Mouse (Mus musculus) cerebellum, adult 9-10 months (tissue): ENCODE data around the gene Rab15.
"Not testable (repeated sequence)": the region's sequence is repeated elsewhere in the genome, so short reads cannot be mapped to it uniquely, and the experiment has no call there.

Experiments
- DNase-seq: peaks from one replicate; pipeline ENCODE4 v3.0.0; 2022

Rab15 gene

GRCm38 (mm10) chr12:76818120-76818519 is 4.6 kb downstream of the Rab15 start:
- no peak for DNase-seq

DNA sequence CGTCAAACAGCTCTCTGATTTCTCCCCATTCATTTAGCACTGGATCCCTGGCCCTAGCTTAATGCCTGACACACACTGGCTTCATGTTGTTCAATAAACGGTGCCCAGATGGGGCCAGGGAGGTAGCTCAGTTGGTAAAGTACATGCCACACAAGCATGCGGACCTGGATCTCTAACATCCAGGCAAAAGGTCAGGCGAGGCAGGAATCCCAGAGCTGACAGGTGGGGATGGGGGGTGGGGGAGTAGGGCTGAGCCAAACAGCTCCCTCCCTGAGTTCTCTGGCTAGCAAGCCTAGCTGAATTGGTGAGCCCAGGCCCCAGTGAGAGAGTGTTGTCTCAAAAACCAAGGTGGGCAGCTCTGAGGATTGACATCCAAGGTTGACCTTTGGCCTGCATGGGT is 5.5 kb downstream of the Rab15 start:
- DNase-seq: peak; percentile 69

DNA sequence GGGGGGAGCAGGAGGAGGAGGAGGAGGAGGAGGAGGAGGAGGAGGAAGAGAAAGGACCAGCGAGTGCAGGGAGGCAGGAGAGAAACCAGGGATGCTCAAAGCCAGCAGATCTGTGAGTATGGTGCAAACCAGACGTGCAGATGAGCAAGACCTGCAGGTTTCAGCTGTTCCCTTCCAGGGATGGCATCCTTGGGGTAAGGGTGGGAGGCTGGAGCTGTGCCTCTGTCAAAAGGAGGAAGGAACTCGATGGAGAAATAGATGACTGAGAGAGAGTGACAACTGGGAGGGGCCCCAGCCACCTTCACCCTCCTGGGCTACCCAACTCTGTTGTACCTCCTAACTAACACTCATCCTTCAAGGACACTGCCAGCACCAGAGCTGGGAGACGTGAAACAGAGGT is 6.0 kb downstream of the Rab15 start:
- no peak for DNase-seq

- peak; percentile 73 for DNase-seq
Observed at GRCm38 (mm10) chr12:76814120-76814519, 8.6 kb downstream of the Rab15 start.

DNA sequence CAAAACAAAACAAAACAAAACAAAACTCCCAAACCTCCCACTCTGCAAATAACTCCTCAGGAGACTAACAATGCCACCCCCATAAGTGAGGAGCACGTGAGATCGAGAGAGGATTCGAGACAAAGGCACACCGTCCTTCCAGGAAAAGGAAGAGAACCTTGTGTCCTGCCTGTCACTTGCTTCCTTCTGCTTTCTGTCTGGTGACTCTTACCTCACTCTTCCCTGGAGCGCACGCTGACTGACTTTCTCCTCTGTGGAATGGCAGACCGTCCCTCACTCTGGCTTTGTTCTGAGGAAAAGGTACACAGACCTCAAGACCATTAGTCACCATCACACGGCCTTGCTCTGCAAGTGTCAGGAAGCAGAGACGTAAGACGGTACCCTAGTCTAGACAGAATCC is 9.2 kb downstream of the Rab15 start:
- no peak for DNase-seq

- peak; percentile 83 for DNase-seq
Observed at GRCm38 (mm10) chr12:76811006-76811405, 11.7 kb downstream of the Rab15 start.

- no peak for DNase-seq
Observed at GRCm38 (mm10) chr12:76810491-76810890, 12.2 kb downstream of the Rab15 start.

DNA sequence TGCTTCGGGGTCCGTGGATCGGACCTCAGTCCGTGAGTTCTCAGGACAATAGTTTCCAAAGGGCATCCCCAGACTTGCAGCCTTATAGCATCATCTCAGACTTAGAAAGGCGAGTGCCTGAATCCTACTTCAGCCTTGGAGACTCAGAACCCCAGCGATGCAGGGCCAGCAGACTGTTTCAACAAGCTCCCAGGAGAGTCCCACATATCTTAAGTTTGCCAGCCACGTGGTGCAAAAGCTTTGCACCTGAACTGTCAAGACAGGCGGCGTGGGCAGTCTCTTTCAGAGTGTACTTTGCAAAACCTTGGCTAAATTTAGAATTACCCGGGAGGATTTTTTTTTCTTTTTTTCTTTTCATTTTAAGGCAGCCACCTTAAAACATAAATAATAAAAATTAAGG is 14.9 kb downstream of the Rab15 start:
- no peak for DNase-seq

DNA sequence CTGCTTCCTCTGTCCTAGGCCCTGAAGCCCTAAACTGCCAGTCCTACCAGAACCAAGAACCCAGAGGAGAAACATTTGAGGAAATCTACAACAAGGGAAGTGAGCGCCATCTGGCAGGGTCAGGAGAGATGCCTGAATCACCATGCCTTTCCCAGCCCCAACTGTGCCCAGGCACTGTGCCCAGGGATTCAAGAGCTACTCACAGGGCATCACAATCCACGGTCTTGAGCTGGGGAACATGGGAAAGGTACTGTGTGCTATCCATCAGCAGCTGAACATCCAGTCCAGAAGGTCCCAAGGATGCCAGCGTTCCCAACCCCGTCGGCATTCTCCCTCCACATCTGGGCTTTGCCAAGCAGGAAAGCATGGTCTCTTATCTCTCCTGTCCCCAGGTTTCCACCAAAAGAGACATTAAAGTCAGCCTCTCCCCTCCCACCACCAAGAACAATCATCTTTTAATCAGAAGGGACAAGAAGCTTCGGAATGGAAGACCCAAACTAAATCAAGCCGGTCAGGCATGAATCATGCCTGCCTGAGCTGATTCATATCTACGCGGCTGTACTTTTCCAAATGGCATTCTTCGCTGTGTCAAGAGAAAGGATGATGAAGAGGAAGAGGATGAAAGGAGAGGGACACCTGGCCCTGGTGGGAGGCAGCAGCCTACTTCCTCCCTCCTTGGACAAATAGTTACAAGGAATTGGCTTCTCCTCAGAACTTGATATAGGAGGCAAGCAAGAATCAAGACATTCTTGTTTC is 17.5 kb downstream of the Rab15 start:
- peak; percentile 99 for DNase-seq

DNA sequence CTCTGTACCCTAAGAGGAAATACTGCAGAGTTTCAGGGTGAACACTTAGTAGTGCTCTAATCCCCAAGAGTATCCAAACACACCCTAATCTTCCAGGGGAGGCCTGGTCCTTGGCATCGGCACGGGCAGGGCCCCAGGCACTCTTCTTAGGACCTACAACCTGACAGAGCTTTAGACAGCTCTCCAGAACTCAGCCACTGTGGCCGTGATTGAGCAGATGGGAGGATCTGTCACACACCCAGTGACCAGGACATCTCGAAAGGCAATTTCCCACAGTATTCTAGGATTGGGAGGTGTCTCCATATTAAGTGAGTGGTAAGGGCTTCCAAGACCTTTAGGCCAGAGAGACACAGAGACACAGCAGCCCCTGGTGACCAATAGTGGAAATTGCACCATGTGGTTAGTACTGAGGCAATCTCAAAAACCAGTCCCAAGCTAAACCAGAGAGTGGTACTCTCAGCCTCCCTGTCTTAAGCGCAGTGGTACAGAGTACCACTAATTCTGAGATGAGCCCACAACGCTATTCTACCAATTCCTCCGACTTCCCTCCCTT is 18.9 kb downstream of the Rab15 start:
- peak; percentile 88 for DNase-seq

- no peak for DNase-seq
Observed at GRCm38 (mm10) chr12:76803028-76803427, 19.7 kb downstream of the Rab15 start.

DNA sequence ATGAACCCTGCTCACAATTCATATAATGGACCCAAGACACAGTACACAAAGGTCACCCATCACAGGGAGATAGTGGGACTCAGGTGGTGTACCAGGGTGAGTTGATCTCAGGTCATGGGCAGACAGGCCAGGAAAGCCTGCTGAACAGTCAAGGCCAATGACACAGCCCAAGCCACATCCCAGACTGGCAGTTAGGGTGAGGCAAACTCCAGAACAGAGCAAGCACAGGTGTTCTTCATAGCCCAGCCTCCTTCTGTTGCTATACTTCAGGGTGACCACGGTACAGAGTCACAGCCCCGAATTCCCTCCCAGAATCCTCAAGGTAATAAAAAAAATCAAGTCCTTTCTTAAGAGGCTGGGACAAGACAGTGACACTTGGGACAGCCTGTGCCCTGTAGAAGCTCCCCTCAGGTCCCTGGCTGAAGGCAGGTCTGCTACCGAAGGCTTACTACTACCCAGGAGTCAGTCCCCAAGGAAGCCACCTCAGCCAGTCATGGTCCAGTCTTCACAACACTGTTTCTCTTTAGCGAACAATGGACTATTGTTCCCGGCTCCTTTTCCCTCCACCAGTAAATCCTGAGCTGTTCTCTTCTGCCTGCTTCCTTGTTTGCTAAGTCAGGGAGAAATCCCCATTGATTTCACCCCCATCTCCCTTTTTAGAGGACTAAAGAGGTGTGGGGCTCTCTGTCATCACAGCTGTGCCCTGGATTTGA is 24.5 kb downstream of the Rab15 start:
- DNase-seq: no peak

DNA sequence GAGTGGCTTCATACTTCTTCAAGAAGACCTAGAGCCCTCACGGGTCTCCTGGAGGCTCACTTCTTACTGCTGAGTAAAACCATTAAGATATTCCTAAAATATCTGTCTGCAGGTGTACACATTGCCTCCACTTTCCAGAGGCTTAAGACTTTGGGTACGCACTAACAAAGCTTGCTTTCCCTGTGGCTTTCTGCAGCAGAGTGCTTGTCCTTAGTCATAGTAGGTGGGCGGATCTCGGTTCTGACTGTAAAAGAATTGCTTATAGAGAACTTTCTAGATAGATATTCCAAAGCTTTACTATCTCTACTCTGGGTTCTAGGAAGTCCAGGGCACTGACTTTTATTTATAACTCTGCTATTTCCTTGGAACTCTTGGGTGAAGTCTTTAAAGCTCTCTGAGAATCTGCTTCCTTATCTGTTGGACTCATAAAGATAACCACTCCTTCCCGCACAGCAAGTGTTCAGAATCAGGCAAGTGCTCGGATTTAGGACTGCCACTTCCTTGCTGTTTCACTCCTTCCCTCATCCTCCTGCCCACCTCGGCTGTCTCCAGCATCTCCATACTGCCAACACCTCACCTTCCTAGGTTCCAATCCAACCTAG is 25.7 kb downstream of the Rab15 start:
- DNase-seq: no peak

DNA sequence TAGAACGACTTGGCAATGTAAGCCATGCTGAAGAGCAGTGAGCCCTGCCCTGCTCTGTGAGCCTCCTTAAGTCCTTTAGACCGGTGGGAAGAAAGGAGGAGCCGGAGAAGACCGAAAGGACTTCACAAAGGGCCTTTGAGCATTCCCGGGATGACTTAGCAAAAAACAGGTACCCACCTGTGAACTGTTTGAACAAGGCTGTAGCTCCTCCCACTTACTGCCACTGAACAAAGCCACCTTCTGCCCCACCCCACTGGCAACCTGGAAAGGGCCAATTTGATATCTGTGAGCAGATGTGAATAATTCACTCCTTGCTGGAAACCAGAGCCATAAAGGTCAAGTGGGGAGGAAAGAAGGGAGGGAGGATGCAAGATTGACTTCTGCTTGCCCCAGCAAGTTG is 27.4 kb downstream of the Rab15 start, which contains the start of gene Gpx2:
TSS of gene Gpx2 (minus strand) at position 205 of the 400 bp plus-strand sequence.
- DNase-seq: no peak

DNA sequence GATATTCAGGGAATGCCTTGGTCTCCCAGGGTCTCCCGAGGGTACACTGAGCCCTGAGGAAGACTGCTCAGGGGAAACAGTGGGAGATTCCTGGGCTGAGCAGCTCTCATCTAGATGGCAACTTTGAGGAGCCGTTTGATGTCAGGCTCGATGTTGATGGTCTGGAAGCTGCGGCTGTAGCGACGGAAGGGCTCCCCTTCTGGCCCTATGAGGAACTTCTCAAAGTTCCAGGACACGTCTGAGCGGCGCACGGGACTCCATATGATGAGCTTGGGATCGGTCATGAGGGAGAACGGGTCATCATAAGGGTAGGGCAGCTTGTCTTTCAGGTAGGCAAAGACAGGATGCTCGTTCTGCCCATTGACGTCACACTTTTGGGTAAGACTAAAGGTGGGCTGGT is 30.2 kb downstream of the Rab15 start:
- not testable (repeated sequence) for DNase-seq

DNA sequence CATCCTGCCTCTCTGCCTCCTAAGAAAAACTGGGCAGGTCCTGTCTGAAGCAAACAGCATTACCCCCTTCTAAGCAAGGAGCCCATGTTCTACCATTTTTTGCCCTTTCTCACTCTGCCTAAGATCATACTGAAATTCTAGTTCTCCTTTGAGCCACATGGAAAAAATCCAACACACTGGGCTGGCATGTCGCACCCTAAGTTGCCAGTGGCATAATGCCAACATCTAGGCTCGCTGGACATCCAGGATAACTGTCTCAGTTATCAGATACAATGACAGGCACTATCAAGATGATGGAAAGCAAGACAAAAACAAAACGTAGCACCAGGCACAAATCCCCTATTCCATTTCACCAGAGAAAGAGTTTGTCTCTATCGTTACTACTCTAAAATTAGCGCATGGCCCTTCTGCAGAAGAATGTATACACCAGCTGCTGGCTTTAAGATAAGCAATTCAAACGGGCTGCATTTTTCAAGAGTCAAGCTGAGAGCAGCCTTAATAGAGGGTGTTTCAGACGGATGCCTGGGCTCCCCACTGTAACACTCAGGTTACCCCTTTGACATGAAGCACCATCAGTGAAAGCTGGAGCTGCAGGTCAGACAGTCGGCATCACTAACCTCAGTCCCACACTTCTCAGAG is 32.1 kb downstream of the Rab15 start:
- DNase-seq: no peak

DNA sequence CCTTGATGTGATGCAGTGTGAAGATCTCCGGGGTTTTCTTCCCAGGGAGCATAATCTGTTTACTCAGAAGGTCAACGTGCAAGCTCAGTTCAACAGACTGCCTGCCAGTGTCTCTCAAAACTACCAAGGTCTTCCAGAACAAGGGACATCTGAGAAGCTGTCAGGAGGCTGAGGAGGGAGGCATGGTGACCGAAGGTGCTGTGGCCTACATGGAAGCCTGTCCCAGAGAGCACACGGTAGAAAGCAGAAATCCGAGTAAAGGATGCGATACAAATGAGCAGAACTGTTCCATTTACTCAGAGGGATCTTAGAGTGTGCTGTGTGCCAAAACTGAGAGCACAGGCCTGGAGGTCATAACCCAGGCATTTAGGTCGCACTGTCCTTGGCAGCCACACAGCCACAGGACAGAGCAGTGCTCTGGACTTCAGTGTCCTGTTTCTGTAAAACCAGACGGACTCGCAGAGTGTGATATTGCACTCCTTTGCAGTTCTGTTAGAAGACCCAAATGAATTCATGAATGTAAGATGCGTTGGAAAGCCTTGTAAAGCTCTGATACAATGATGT is 38.6 kb downstream of the Rab15 start:
- no peak for DNase-seq

DNA sequence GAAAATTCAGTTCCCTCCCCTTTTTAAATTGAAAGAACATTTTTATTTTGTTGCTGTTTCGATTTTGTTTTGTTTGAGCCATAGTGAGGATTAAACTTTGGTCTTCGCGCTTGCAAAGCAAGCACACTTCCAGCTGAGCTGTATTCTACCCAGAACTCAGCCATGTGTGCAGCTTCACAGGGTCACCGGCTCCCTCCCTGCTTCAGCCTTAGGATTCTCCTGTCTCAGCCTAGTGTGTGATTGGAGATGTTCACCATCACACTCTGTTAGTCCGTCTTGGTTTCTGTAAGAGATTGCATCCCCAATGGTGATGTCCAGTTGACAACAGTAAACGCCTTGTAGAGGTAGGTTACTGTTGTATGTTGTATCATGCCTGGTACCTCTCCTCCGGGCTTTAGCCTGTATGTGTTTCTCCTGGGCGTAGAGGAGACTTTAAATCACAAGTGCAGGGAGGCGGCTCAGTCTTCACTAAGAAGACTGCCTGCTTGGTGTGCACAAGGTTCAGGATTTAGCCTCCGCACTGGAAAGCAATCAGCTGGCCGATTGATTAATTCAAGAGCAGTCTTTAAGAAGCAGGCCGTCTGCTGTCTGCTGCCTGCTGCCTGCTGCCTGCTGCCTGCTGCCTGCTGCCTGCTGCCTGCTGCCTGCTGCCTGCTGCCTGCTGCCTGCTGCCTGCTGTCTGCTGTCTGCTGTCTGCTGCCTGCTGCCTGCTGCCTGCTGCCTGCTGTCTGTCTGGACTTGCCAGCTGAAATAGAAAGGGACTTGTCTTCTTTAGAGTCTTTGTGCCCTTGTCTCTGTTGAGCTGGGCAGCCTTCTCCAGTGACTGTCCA is 41.9 kb downstream of the Rab15 start:
- DNase-seq: no peak

- no peak for DNase-seq
Observed at GRCm38 (mm10) chr12:76779951-76780350, 42.8 kb downstream of the Rab15 start.

DNA sequence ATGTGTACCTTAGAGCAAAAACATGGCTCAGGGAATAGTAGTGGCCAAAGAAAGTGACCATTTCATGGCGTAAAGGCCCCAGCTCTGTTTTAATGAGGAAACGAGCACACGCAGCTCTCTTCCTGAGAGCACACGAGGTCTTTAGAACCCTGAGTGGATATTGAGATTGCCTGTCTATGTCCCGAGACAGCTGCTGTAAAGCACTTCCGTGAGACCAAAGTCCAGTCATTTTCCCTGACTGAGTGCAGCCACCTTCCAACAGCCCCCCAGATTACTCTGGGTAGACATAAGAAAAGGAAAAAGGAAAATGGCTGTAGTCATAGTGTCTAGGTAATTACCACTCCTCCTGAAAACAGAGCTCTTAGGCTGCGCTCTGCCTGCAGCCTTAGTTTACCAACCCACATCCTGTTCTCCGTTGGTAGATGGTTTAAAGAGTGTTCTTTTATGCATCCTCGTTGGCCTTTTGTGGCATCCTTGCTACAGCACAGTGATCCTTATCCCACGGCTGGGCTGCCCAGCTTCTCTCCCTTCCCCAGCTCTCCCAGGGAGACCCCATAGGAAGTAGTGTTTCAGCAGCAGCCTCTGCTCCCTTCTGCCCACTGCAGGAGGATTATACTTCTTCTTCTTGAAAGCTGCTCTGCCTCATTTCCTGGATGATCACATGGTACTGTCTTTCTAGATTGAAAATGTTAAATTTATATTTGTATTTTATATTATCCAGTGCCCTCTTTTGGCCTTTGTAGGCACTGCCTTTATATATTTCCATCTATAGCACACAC is 44.2 kb downstream of the Rab15 start:
- DNase-seq: no peak

DNA sequence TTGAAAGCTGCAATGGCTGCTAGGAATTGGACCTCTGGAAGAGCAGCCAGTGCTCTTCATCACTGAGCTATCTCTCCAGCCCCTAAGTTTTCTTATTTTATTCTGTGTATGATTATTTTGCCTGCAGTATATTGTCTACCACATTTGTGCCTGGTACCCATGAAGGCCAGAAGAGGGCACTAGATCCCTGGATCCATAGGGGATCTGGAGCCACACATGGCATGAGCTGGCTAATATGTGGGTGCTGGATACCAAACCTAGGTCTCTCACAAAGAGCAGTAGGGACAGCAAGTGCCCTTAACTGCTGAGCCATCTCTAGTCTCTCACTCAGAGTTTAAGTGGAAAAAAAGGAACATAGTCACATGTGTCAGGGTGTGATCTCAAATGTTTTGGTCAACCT is 44.9 kb downstream of the Rab15 start:
- DNase-seq: no peak
